Mouse (Mus musculus) retina, postnatal 1 day (tissue): Measurements from ENCODE around the gene Garnl3.
"Not testable (repeated sequence)": the region's sequence is repeated elsewhere in the genome, so short reads cannot be mapped to it uniquely, and the experiment has no call there.

Experiments
- DNase-seq: peaks from one replicate; pipeline ENCODE4 v3.0.0-alpha.2; 2012

The Garnl3 gene

DNA sequence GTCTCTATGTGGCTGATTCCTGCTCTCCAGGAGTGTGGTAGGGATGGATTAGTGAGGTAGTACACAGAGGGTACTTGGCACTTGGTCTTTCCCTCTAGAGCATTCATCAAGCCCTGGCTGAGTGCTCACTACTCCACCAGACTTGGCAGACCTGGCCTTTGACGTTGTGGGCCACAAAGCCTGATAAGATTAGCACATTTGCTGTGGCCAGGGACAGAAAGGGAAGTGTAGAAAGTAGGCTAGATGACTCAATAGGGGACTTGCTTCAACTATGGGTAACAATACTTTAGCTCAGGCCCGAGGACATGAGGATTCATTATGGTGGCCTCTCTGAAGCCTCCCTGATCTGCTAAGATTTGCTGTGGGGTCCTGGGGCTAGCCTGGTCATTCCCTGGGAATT lies 114.3 kb downstream of the Garnl3 start:
- no peak for DNase-seq

GRCm38 (mm10) chr2:33014877-33015276 lies 116.6 kb downstream of the Garnl3 start:
- no peak for DNase-seq

DNA sequence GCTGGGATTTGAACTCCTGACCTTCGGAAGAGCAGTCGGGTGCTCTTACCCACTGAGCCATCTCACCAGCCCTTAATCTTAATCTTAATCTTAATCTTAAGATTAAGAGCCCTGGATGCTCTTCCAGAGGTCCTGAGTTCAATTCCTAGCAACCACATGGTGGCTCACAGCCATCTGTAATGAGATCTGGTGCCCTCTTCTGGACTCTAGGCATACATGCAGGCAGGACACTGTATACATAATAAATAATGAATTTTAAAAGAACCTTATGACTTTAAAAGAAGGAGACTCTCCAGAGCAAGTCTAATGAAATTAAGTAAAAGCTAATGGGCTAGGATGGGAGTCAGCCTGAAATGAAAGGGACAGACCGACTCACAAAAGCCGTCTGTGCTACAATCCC lies 122.4 kb downstream of the Garnl3 start:
- DNase-seq = not testable (repeated sequence)

- DNase-seq = no peak
These were observed 126.4 kb downstream of the Garnl3 start for GRCm38 (mm10) chr2:33005041-33005440.

GRCm38 (mm10) chr2:33002144-33002543 lies 129.3 kb downstream of the Garnl3 start:
- DNase-seq = no peak

GRCm38 (mm10) chr2:32999752-33000151 lies 131.7 kb downstream of the Garnl3 start:
- DNase-seq = no peak

DNA sequence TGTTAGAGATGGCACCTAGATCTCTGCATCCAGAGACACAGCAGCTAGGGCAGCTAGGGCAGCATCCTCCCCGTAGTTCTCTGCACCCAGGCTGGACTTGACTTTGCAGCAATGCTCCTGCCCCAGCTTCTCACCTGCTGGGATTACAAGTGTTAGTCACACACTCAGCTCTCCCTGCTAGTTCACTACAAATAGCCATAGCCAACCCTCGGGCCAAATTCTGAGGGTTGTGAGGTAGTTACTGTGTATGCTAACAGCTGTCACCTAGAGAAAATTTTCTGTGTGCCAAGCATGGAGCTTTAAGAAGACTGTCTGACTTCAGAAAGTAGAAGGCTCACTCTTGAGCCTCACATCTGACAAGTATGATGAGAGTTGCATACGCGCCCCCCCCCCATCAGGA lies 133.7 kb downstream of the Garnl3 start:
- DNase-seq = no peak

- DNase-seq = no peak
These were observed 134.4 kb downstream of the Garnl3 start for GRCm38 (mm10) chr2:32997081-32997480.

GRCm38 (mm10) chr2:32992130-32992529 lies 139.3 kb downstream of the Garnl3 start:
- no peak for DNase-seq

DNA sequence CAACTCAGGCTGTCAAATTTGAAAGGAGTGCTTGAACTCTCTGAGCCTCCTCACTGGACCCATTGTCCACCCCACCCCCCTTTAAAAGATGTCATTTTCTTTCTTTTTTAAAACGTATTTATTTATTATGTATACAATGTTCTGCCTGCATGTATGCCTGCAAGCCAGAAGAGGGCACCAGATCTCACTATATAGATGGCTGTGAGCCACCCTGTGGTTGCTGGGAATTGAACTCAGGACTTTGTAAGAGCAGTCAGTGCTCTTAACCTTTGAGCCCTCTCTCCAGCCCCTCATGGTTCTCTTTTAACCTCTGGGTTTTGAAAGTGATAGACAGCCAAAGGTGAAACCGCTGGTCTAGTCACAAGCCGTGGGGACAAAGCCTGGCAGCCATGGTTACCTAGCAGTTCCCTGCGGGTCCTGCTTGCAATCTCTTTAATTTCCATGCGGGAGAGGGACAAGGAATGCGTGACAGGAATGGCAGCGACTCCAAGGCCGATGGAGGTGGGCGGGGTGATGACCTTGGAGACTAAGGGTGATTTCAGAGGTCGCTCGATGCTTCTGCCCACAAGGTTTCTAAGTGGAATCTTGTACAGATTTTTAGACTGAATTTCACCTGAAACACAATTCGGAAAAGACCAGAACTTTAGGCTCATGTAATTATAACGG lies 141.2 kb downstream of the Garnl3 start:
- peak; percentile 48 for DNase-seq

- DNase-seq = no peak
These were observed 142.1 kb downstream of the Garnl3 start for GRCm38 (mm10) chr2:32989376-32989775.

DNA sequence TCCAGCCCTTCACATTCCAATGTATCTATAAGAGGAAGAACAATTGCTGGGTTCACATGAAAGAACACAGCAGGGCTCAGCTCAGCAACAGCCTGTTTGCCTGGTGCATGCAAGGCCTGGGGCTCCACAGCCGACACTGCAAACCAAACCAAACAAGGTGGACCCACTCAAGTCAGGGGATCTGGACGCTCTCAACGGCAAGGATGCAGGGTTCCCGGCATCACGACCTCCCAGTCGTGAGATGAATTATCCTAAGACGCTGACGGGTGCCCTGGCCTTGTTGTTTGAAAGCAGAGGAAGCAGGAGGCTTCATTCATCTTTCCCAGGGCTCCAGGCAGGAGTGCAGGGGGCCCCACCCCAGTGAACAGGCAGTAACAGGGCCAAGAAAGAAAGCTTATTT lies 145.6 kb downstream of the Garnl3 start:
- DNase-seq = no peak

DNA sequence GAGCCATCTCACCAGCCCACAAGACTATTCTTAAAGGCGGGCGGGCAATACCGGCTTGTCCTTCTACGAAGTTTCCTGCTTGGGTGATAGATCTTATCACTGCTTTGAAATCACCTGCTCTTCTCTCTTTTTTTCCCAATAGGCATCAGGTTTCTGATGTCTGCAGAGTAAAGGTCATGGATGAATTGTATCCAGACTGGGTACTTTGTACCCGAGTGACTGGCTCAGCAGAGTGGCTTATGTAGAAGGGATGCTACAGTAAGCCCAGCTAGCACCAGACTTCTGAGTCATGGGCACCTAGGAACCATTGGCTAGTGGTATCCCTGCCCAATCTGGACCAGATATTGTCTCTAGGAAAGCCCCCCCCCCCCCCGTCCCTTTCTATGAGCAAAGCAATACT lies 147.8 kb downstream of the Garnl3 start:
- no peak for DNase-seq

DNA sequence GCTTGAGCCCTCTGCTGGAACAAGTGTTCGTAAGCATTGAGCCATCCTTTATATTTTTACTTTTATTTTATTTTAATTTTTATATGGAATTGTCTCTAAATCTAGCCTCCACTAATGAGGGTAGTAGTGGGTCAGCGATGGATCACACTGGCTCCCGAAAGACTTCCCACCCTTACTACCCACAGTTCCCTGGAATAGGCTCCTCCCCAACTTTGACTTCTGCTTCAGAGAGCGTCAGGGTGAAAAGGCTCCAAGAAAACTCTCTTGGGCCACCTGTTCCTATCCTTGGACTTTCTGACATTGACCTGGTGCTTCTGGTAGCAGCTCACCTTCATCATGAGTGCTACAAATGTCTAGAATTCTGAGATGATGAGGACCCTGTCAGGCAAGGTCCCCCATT lies 148.8 kb downstream of the Garnl3 start:
- DNase-seq = peak; percentile 52

DNA sequence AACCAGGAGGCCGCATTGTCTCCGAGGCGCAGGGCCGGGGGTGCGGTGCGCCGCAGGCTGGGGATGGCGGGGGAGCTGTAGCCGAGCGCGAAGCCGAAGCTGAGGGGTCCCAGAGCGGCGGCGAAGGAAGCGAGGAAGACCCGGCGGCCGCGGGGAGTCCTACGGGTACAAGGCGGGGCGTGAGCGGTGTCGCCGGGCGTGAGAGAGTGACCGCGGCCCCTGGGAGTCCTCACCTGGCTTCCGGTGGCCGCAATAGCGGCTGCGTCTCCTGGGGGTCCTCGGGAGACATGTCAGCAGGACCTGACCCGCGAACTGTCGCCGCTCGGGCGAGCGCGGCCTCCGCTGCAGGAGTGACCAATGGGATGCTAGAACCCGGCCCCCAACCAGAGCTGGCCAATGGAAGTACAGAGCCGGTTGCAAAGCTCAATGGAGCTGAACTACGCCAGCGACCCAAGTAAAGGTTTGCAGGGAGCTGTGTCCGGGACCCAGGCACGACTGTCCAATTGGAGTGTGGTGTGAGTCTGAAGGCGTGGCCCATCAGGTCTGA lies 149.7 kb downstream of the Garnl3 start, which contains the start of gene Slc2a8:
Gene Slc2a8, minus strand, starts transcription at position 359 of the 547 bp plus-strand sequence.
- peak; percentile 98 for DNase-seq

DNA sequence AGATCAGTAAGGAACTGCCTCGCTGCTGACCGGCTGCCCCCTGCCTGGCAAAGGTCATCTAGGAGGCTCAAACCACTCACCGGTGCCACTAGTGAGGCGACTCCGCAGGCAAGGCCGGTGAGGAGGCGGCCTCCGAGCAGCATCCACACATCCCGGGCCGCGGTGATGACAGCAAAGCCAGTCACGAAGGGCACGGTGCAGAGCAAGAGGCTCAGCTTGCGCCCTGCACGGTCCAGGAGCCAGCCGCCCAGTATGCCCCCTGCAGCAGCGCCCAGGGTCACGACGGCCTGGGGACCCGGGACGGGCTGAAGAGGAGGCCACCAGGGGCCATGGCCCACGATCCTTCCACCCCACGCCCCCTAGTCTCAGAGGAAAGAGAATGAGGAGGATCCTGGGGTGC lies 150.2 kb downstream of the Garnl3 start:
- DNase-seq = no peak

DNA sequence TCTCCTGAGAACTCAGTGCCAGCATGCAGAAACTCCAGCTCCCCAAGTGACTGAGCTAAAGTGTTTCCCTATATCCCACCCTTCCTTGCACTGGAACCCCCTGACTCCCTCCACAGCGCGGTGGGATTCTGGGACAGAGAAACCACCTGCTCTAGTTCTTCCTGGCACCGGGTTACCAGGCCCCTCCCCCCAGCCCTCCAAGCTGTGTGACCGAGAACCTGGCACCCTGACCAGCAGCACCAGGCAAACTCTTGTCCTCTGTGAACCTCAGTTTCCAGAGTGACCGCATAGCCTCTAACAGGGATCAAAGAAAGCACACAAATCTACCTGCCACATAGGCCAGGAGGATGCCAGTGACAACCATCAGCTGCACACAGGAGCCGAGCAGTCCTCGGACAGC lies 151.8 kb downstream of the Garnl3 start:
- no peak for DNase-seq

DNA sequence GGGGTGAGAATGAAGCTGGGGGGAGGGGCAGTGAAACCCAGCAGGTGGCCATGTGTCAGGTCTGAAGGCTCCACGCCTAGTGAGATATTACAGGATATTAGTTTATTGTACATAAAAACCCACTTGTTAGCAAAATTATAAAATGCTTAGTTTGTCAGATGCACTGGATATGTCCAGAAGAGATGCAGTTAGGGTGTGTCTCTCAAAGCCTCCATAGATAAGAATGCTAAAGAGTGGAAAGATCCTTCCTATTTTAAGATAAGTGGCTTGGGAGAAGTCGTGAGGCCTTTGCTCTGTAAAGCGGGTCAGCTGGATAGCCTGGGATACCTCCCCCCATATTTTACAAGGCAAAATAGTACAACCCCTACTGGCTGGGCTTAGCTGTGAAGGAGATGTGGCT lies 152.8 kb downstream of the Garnl3 start:
- DNase-seq = no peak

GRCm38 (mm10) chr2:32977114-32977513 lies 154.3 kb downstream of the Garnl3 start:
- no peak for DNase-seq

DNA sequence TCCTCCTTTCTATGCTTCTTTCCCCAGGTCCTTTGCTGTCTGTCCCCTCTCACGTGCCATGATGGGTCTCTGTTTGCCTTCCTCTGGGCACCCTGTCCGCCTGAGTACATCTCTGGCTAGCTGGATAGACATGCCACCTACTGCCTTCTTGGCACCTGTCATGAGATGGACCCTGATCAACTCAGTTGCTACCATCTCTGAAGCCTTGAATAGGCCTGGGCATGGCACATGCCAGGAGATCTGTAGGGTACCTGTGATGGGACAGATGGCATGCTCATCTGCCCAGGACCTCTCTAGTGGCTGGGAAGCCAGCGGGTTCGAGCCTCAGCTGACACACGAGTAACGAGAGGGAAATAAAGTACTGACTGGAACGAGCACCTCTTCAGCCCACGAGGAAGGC lies 157.2 kb downstream of the Garnl3 start:
- DNase-seq = no peak

DNA sequence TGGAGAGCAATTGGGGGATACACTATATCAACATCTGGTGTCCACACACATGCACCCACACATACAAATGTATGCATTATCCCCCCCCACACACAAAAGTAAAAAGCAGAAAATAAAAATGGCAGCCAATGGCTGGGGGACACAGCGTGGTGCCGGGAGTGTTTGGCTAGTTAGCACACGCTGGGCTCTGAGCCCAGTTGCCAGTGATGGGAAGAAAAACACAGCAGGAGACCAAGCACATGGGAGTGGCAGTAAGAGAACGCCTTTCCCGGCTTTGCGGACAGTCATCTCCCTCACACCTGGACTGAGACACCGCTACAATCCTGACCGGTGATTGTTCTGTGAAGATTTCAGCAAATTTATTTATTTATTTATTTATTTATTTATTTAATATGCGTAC lies 160.2 kb downstream of the Garnl3 start:
- no peak for DNase-seq

- no peak for DNase-seq
These were observed 162.1 kb downstream of the Garnl3 start for GRCm38 (mm10) chr2:32969326-32969725.

GRCm38 (mm10) chr2:32968024-32968614 lies 163.3 kb downstream of the Garnl3 start:
- DNase-seq = no peak
